31 mouse cellular contexts compared by ENCODE assay signal in the genomic region with DNA sequence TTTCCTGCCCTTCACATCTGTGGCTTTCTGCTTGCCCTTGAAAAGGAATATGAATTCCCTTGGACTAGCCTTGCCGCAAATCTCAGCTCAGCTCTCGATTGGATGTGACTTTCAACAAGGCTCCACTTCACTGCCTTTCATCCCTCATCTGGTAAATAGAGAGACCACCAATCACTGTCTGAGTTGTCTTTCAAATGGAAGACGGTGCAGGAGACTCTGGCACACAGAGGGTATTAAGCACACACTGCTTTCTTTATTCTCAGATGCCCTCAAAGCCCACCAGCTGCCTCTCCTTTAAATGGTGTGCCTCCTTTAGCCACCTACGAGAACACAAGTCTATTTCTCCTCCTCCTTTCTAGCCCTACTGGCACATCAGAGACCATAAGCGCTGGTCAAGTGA. TPM values are rescaled to one million over a fixed set of nuclear protein-coding genes. Genes with fewer than 3 reads are reported as not detected.
A peak's percentile ranks its signal among the peaks of the same experiment; 100 is the strongest.
DNase-seq lines count a peak whose midpoint lies in the region; ATAC-seq and TF ChIP-seq lines count a peak whose summit lies in the region.
"Had no signal": no experiment of that assay in that cellular context is flagged by ENCODE, and none has a peak within 500 bp of the region (broad histone marks: within the 10 kb centered on the region; RNA-seq: fewer than 3 reads in every experiment).

No protein-coding gene starts in this region.

- WGBS in forebrain, postnatal 0 days = 76% methylated on average over 5 of the region's 5 CpGs
- WGBS in forebrain, embryonic 11.5 days = 83% methylated on average over 5 of the region's 5 CpGs
- WGBS in kidney, embryonic 14.5 days = 84% methylated on average over 5 of the region's 5 CpGs
- 78% methylated on average over 5 of the region's 5 CpGs for WGBS in midbrain, postnatal 0 days
- WGBS in midbrain, embryonic 10.5 days = 89% methylated on average over 5 of the region's 5 CpGs
- 88% methylated on average over 5 of the region's 5 CpGs for WGBS in intestine, embryonic 16.5 days

- no peaks in the 10 kb centered on the region for H3K27me3 ChIP-seq in forebrain, postnatal 0 days (ENCODE audit: insufficient read depth, low read length)
- no peaks in the 10 kb centered on the region for H3K27me3 ChIP-seq in forebrain, embryonic 11.5 days (ENCODE audit: control insufficient read depth, insufficient read depth, low read length)
- H3K27me3 ChIP-seq in kidney, embryonic 14.5 days (ENCODE audit: control insufficient read depth, insufficient read depth, low read length) = no peaks in the 10 kb centered on the region
- no peaks in the 10 kb centered on the region for H3K27me3 ChIP-seq in midbrain, postnatal 0 days (ENCODE audit: insufficient read depth, low read length)
- no peaks in the 10 kb centered on the region for H3K27me3 ChIP-seq in midbrain, embryonic 10.5 days (ENCODE audit: low read depth, poor library complexity, severe bottlenecking)
- H3K27me3 ChIP-seq in intestine, embryonic 16.5 days (replicated peaks; ENCODE audit: control insufficient read depth, insufficient read depth, low read length) = no peaks in the 10 kb centered on the region
- H3K27me3 ChIP-seq: CH12.LX; embryonic facial prominence, embryonic 12.5 days; forebrain, embryonic 15.5 days; heart, embryonic 13.5 days; limb, embryonic 15.5 days; liver, embryonic 13.5 days; megakaryocyte, embryonic 14.5 days; midbrain, embryonic 15.5 days; neural tube, embryonic 12.5 days had no signal

- DNase-seq in forebrain, postnatal 0 days = no peak
- no peak for DNase-seq in forebrain, embryonic 11.5 days (ENCODE audit: low spot score)
- DNase-seq in kidney, postnatal 36 days = no peak
- DNase-seq in midbrain, postnatal 0 days (ENCODE audit: low spot score) = peak; percentile 22
- DNase-seq in midbrain, embryonic 10.5 days (ENCODE audit: low spot score) = no peak
- DNase-seq: adrenal gland, postnatal 14 days; cerebellum, adult 11 months; cerebellum, adult 9-10 months; cerebellum, postnatal 36 days; gastrocnemius, adult 2 months; gastrocnemius, postnatal 36 days; heart, adult 2 months; heart, postnatal 10 days; kidney, adult 2 months; liver, embryonic 13.5 days; lung, adult 18-20 months; lung, postnatal 4 days; thymus, postnatal 14 days had no signal

- peaks cover 57% of the 10 kb centered on the region for H3K36me3 ChIP-seq in forebrain, postnatal 0 days (ENCODE audit: insufficient read depth)
- H3K36me3 ChIP-seq in forebrain, embryonic 11.5 days (ENCODE audit: control insufficient read depth, insufficient read depth, low read length) = peaks cover 8% of the 10 kb centered on the region; the same call in 1 of the 2 replicates
- H3K36me3 ChIP-seq in kidney, embryonic 14.5 days (ENCODE audit: control insufficient read depth, insufficient read depth, low read length) = peaks cover 59% of the 10 kb centered on the region
- H3K36me3 ChIP-seq in midbrain, postnatal 0 days (ENCODE audit: insufficient read depth, low read length) = peaks cover 56% of the 10 kb centered on the region
- H3K36me3 ChIP-seq in midbrain, embryonic 10.5 days = peaks cover 69% of the 10 kb centered on the region
- H3K36me3 ChIP-seq in intestine, embryonic 16.5 days (ENCODE audit: control insufficient read depth, insufficient read depth, low read length) = peaks cover 13% of the 10 kb centered on the region

- H3K4me1 ChIP-seq in forebrain, postnatal 0 days (ENCODE audit: insufficient read depth) = no peaks in the 10 kb centered on the region
- H3K4me1 ChIP-seq in forebrain, embryonic 11.5 days (replicated peaks; ENCODE audit: control insufficient read depth, insufficient read depth, low read length) = no peaks in the 10 kb centered on the region
- no peaks in the 10 kb centered on the region for H3K4me1 ChIP-seq in kidney, embryonic 14.5 days (ENCODE audit: control insufficient read depth, insufficient read depth, low read length)
- H3K4me1 ChIP-seq in midbrain, postnatal 0 days (ENCODE audit: insufficient read depth, low read length) = no peaks in the 10 kb centered on the region
- no peaks in the 10 kb centered on the region for H3K4me1 ChIP-seq in midbrain, embryonic 10.5 days
- peaks cover 4% of the 10 kb centered on the region; the same call in 1 of the 2 replicates for H3K4me1 ChIP-seq in intestine, embryonic 16.5 days (ENCODE audit: control insufficient read depth, insufficient read depth, low read length)
- H3K4me1 ChIP-seq: embryonic facial prominence, embryonic 12.5 days; forebrain, embryonic 15.5 days; heart, embryonic 13.5 days; limb, embryonic 10.5 days; limb, embryonic 15.5 days; midbrain, embryonic 15.5 days; neural tube, embryonic 12.5 days had no signal

- no peak overlapping the region for H3K9ac ChIP-seq in forebrain, postnatal 0 days
- H3K9ac ChIP-seq in forebrain, embryonic 11.5 days (ENCODE audit: low read length) = no peak overlapping the region
- H3K9ac ChIP-seq in kidney, embryonic 14.5 days (ENCODE audit: low read depth, low read length) = no peak overlapping the region
- no peak overlapping the region for H3K9ac ChIP-seq in midbrain, postnatal 0 days (replicated peaks; ENCODE audit: low read length, poor library complexity, severe bottlenecking)
- H3K9ac ChIP-seq in intestine, embryonic 16.5 days (ENCODE audit: low read depth, low read length) = no peak overlapping the region
- H3K9ac ChIP-seq: embryonic facial prominence, embryonic 12.5 days; forebrain, embryonic 15.5 days; heart, embryonic 13.5 days; limb, embryonic 15.5 days; liver, embryonic 13.5 days; midbrain, embryonic 15.5 days; neural tube, embryonic 12.5 days had no signal

- H3K4me3 ChIP-seq in forebrain, postnatal 0 days (ENCODE audit: low read depth, low read length) = no peak overlapping the region
- H3K4me3 ChIP-seq in forebrain, embryonic 11.5 days (ENCODE audit: low read depth, low read length) = no peak overlapping the region
- no peak overlapping the region for H3K4me3 ChIP-seq in kidney, embryonic 14.5 days (ENCODE audit: low read length)
- H3K4me3 ChIP-seq in midbrain, postnatal 0 days (ENCODE audit: low read depth, low read length) = no peak overlapping the region
- no peak overlapping the region for H3K4me3 ChIP-seq in midbrain, embryonic 10.5 days
- H3K4me3 ChIP-seq in intestine, embryonic 16.5 days (ENCODE audit: low read length) = no peak overlapping the region
- H3K4me3 ChIP-seq: embryonic facial prominence, embryonic 12.5 days; forebrain, embryonic 15.5 days; gastrocnemius, adult 2 months; heart, adult 2 months; heart, embryonic 13.5 days; limb, embryonic 10.5 days; limb, embryonic 15.5 days; liver, embryonic 13.5 days; megakaryocyte, embryonic 14.5 days; midbrain, embryonic 15.5 days; neural tube, embryonic 12.5 days had no signal

- peak; percentile 61 for ATAC-seq in forebrain, postnatal 0 days
- no peak for ATAC-seq in forebrain, embryonic 11.5 days (replicated peaks; ENCODE audit: low FRiP score)
- no peak for ATAC-seq in kidney, embryonic 14.5 days (ENCODE audit: low FRiP score, low TSS enrichment)
- peak; percentile 27; the same call in 1 of the 2 replicates for ATAC-seq in midbrain, postnatal 0 days (ENCODE audit: low FRiP score)
- no peak for ATAC-seq in intestine, embryonic 16.5 days
- ATAC-seq: forebrain, embryonic 15.5 days; inflammation-experienced regulatory T-cells, adult 6 months; lung, postnatal 0 days; midbrain, embryonic 15.5 days had no signal

- no peak overlapping the region for H3K27ac ChIP-seq in forebrain, postnatal 0 days (ENCODE audit: low read depth, low read length)
- H3K27ac ChIP-seq in forebrain, embryonic 11.5 days (ENCODE audit: low read depth, low read length) = no peak overlapping the region
- peak overlapping the region; percentile 51; the same call in 1 of the 2 replicates for H3K27ac ChIP-seq in kidney, embryonic 14.5 days (ENCODE audit: low read depth, low read length)
- H3K27ac ChIP-seq in midbrain, postnatal 0 days (ENCODE audit: low read depth, low read length) = no peak overlapping the region
- no peak overlapping the region for H3K27ac ChIP-seq in midbrain, embryonic 10.5 days (replicated peaks)
- H3K27ac ChIP-seq in intestine, embryonic 16.5 days (ENCODE audit: low read length) = no peak overlapping the region
- H3K27ac ChIP-seq: embryonic facial prominence, embryonic 12.5 days; forebrain, embryonic 15.5 days; gastrocnemius, adult 2 months; heart, adult 2 months; heart, embryonic 13.5 days; limb, embryonic 10.5 days; limb, embryonic 15.5 days; liver, embryonic 13.5 days; midbrain, embryonic 15.5 days; neural tube, embryonic 12.5 days had no signal

- no peaks in the 10 kb centered on the region for H3K9me3 ChIP-seq in forebrain, postnatal 0 days (ENCODE audit: low read length)
- no peaks in the 10 kb centered on the region for H3K9me3 ChIP-seq in forebrain, embryonic 11.5 days (ENCODE audit: control insufficient read depth, low read length)
- H3K9me3 ChIP-seq in kidney, embryonic 14.5 days (ENCODE audit: control insufficient read depth, low read length) = no peaks in the 10 kb centered on the region
- no peaks in the 10 kb centered on the region for H3K9me3 ChIP-seq in midbrain, postnatal 0 days (ENCODE audit: low read length)
- H3K9me3 ChIP-seq in midbrain, embryonic 10.5 days (replicated peaks) = no peaks in the 10 kb centered on the region
- no peaks in the 10 kb centered on the region for H3K9me3 ChIP-seq in intestine, embryonic 16.5 days (ENCODE audit: control insufficient read depth, low read length)
- H3K9me3 ChIP-seq: embryonic facial prominence, embryonic 12.5 days; forebrain, embryonic 15.5 days; heart, embryonic 13.5 days; limb, embryonic 10.5 days; limb, embryonic 15.5 days; liver, embryonic 13.5 days; megakaryocyte, embryonic 14.5 days; midbrain, embryonic 15.5 days; neural tube, embryonic 12.5 days had no signal

- H3K4me2 ChIP-seq in forebrain, postnatal 0 days (ENCODE audit: low read depth) = no peak overlapping the region
- H3K4me2 ChIP-seq in forebrain, embryonic 11.5 days (ENCODE audit: low read depth, low read length, severe bottlenecking) = no peak overlapping the region
- H3K4me2 ChIP-seq in kidney, embryonic 14.5 days (replicated peaks; ENCODE audit: low read depth, low read length) = no peak overlapping the region
- H3K4me2 ChIP-seq in midbrain, postnatal 0 days (ENCODE audit: low read depth, low read length, poor library complexity, severe bottlenecking) = no peak overlapping the region
- H3K4me2 ChIP-seq in intestine, embryonic 16.5 days (ENCODE audit: low read depth, low read length) = no peak overlapping the region
- H3K4me2 ChIP-seq: embryonic facial prominence, embryonic 12.5 days; forebrain, embryonic 15.5 days; heart, embryonic 13.5 days; limb, embryonic 15.5 days; liver, embryonic 13.5 days; midbrain, embryonic 15.5 days; neural tube, embryonic 12.5 days had no signal

- no peak for TF ChIP-seq CTCF in forebrain, postnatal 0 days (IDR thresholded peaks at IDR 0.05; ENCODE audit: low read depth)
- no peak for TF ChIP-seq CTCF in midbrain, postnatal 0 days (IDR thresholded peaks at IDR 0.05)

RNA-seq across cellular contexts. Expression of gene Tada3, which starts 9.1 kb away (rescaled TPM):
- total RNA-seq in forebrain, postnatal 0 days (2014; rRNA removed) = 28.5 and 34.7 TPM in 2 replicates
- polyA plus RNA-seq in forebrain, postnatal 0 days (2015; fragmentation: Nextera tagmentation; extraction: Ambion mirVana) = 69.1 and 84.4 TPM in 2 replicates
- 72.5 and 76.3 TPM in 2 replicates for polyA plus RNA-seq in forebrain, embryonic 11.5 days (2014; fragmentation: Nextera tagmentation; extraction: Ambion mirVana)
- 59.9 and 65.8 TPM in 2 replicates for polyA plus RNA-seq in kidney, embryonic 14.5 days (2014; fragmentation: Nextera tagmentation; extraction: Ambion mirVana)
- total RNA-seq in midbrain, postnatal 0 days (2014; rRNA removed) = 27.8 and 31.0 TPM in 2 replicates
- 73.8 and 74.0 TPM in 2 replicates for polyA plus RNA-seq in midbrain, postnatal 0 days (2015; fragmentation: Nextera tagmentation; extraction: Ambion mirVana)
- 59.2 and 62.9 TPM in 2 replicates for polyA plus RNA-seq in midbrain, embryonic 10.5 days (2016; fragmentation: Nextera tagmentation; extraction: Ambion mirVana)
- polyA plus RNA-seq in intestine, embryonic 16.5 days (2015; fragmentation: Nextera tagmentation; extraction: Ambion mirVana) = 44.4 and 45.1 TPM in 2 replicates

RNA-seq across cellular contexts. Expression of gene Arpc4, which starts 9.3 kb away (rescaled TPM):
- 219 and 226 TPM in 2 replicates for total RNA-seq in forebrain, postnatal 0 days (2014; rRNA removed)
- polyA plus RNA-seq in forebrain, postnatal 0 days (2015; fragmentation: Nextera tagmentation; extraction: Ambion mirVana) = 564 and 565 TPM in 2 replicates
- 180 and 182 TPM in 2 replicates for polyA plus RNA-seq in forebrain, embryonic 11.5 days (2014; fragmentation: Nextera tagmentation; extraction: Ambion mirVana)
- polyA plus RNA-seq in kidney, embryonic 14.5 days (2014; fragmentation: Nextera tagmentation; extraction: Ambion mirVana) = 230 and 351 TPM in 2 replicates
- total RNA-seq in midbrain, postnatal 0 days (2014; rRNA removed) = 190 and 200 TPM in 2 replicates
- 505 TPM in 2 replicates for polyA plus RNA-seq in midbrain, postnatal 0 days (2015; fragmentation: Nextera tagmentation; extraction: Ambion mirVana)
- 379 and 381 TPM in 2 replicates for polyA plus RNA-seq in midbrain, embryonic 10.5 days (2016; fragmentation: Nextera tagmentation; extraction: Ambion mirVana)
- polyA plus RNA-seq in intestine, embryonic 16.5 days (2015; fragmentation: Nextera tagmentation; extraction: Ambion mirVana) = 449 and 456 TPM in 2 replicates

RNA-seq across cellular contexts. Expression of gene Ttll3, which starts 20.5 kb away (rescaled TPM):
- 12.9 and 14.0 TPM in 2 replicates for total RNA-seq in forebrain, postnatal 0 days (2014; rRNA removed)
- polyA plus RNA-seq in forebrain, postnatal 0 days (2015; fragmentation: Nextera tagmentation; extraction: Ambion mirVana) = 4.7 and 8.9 TPM in 2 replicates
- 5.1 and 6.0 TPM in 2 replicates for polyA plus RNA-seq in forebrain, embryonic 11.5 days (2014; fragmentation: Nextera tagmentation; extraction: Ambion mirVana)
- 2.0 and 2.4 TPM in 2 replicates for polyA plus RNA-seq in kidney, embryonic 14.5 days (2014; fragmentation: Nextera tagmentation; extraction: Ambion mirVana)
- total RNA-seq in midbrain, postnatal 0 days (2014; rRNA removed) = 10.0 and 20.0 TPM in 2 replicates
- 10.2 and 14.6 TPM in 2 replicates for polyA plus RNA-seq in midbrain, postnatal 0 days (2015; fragmentation: Nextera tagmentation; extraction: Ambion mirVana)
- 5.9 and 6.7 TPM in 2 replicates for polyA plus RNA-seq in midbrain, embryonic 10.5 days (2016; fragmentation: Nextera tagmentation; extraction: Ambion mirVana)
- 3.0 and 3.3 TPM in 2 replicates for polyA plus RNA-seq in intestine, embryonic 16.5 days (2015; fragmentation: Nextera tagmentation; extraction: Ambion mirVana)

RNA-seq across cellular contexts. Expression of gene Camk1, which starts 24.8 kb away (rescaled TPM):
- total RNA-seq in forebrain, postnatal 0 days (2014; rRNA removed) = 119 and 131 TPM in 2 replicates
- polyA plus RNA-seq in forebrain, postnatal 0 days (2015; fragmentation: Nextera tagmentation; extraction: Ambion mirVana) = 107 and 118 TPM in 2 replicates
- 47.8 and 52.5 TPM in 2 replicates for polyA plus RNA-seq in forebrain, embryonic 11.5 days (2014; fragmentation: Nextera tagmentation; extraction: Ambion mirVana)
- 112 and 114 TPM in 2 replicates for polyA plus RNA-seq in kidney, embryonic 14.5 days (2014; fragmentation: Nextera tagmentation; extraction: Ambion mirVana)
- 102 and 119 TPM in 2 replicates for total RNA-seq in midbrain, postnatal 0 days (2014; rRNA removed)
- 132 and 142 TPM in 2 replicates for polyA plus RNA-seq in midbrain, postnatal 0 days (2015; fragmentation: Nextera tagmentation; extraction: Ambion mirVana)
- 47.2 and 54.3 TPM in 2 replicates for polyA plus RNA-seq in midbrain, embryonic 10.5 days (2016; fragmentation: Nextera tagmentation; extraction: Ambion mirVana)
- polyA plus RNA-seq in intestine, embryonic 16.5 days (2015; fragmentation: Nextera tagmentation; extraction: Ambion mirVana) = 66.4 and 66.8 TPM in 2 replicates

RNA-seq across cellular contexts. Expression of gene Ogg1, which starts 41.8 kb away (rescaled TPM):
- total RNA-seq in forebrain, postnatal 0 days (2014; rRNA removed) = 11.9 and 13.5 TPM in 2 replicates
- polyA plus RNA-seq in forebrain, postnatal 0 days (2015; fragmentation: Nextera tagmentation; extraction: Ambion mirVana) = 10.1 and 10.5 TPM in 2 replicates
- polyA plus RNA-seq in forebrain, embryonic 11.5 days (2014; fragmentation: Nextera tagmentation; extraction: Ambion mirVana) = 14.2 and 14.5 TPM in 2 replicates
- polyA plus RNA-seq in kidney, embryonic 14.5 days (2014; fragmentation: Nextera tagmentation; extraction: Ambion mirVana) = 17.3 and 18.4 TPM in 2 replicates
- total RNA-seq in midbrain, postnatal 0 days (2014; rRNA removed) = 10.8 and 14.8 TPM in 2 replicates
- 7.3 and 8.9 TPM in 2 replicates for polyA plus RNA-seq in midbrain, postnatal 0 days (2015; fragmentation: Nextera tagmentation; extraction: Ambion mirVana)
- polyA plus RNA-seq in midbrain, embryonic 10.5 days (2016; fragmentation: Nextera tagmentation; extraction: Ambion mirVana) = 16.1 and 18.8 TPM in 2 replicates
- 10.7 and 10.9 TPM in 2 replicates for polyA plus RNA-seq in intestine, embryonic 16.5 days (2015; fragmentation: Nextera tagmentation; extraction: Ambion mirVana)

Comparison
In these comparisons a context has a peak if more than half of its experiments do, and no peak if none do; other contexts are left out.
1. ATAC-seq: peak in forebrain, postnatal 0 days (single experiment) and midbrain, postnatal 0 days (single experiment); none in forebrain, embryonic 11.5 days (single experiment), kidney, embryonic 14.5 days (single experiment) and intestine, embryonic 16.5 days (single experiment).